In genomic region chr7:66222621-66223091, GRCm38 (mm10) we compare ENCODE assay signal across 11 mouse cellular contexts.
DNase-seq lines count a peak whose midpoint lies in the region; ATAC-seq lines count a peak whose summit lies in the region.
"Had no signal": no experiment of that assay in that cellular context is flagged by ENCODE, and none has a peak within 500 bp of the region (broad histone marks: within the 10 kb centered on the region; RNA-seq: fewer than 3 reads in every experiment).

No protein-coding gene starts in this region.

- H3K27me3 ChIP-seq in liver, embryonic 11.5 days (replicated peaks; ENCODE audit: control insufficient read depth, insufficient read depth, low read length): no peaks in the 10 kb centered on the region
- H3K27me3 ChIP-seq in liver, embryonic 12.5 days (replicated peaks): no peaks in the 10 kb centered on the region
- H3K27me3 ChIP-seq in embryonic facial prominence, embryonic 10.5 days (replicated peaks; ENCODE audit: low read depth, poor library complexity, severe bottlenecking): no peaks in the 10 kb centered on the region
- H3K27me3 ChIP-seq in neural tube, embryonic 13.5 days: no peaks in the 10 kb centered on the region

- no peak overlapping the region for H3K27ac ChIP-seq in liver, embryonic 11.5 days (ENCODE audit: low read depth, low read length)
- H3K27ac ChIP-seq in liver, embryonic 12.5 days: no peak overlapping the region
- H3K27ac ChIP-seq in embryonic facial prominence, embryonic 10.5 days (replicated peaks): peak overlapping the region; percentile 67
- 0 out of 2 replicates have a peak overlapping the region, but pooled peaks have one; percentile 15 for H3K27ac ChIP-seq in neural tube, embryonic 13.5 days (replicated peaks)

- no peaks in the 10 kb centered on the region for H3K36me3 ChIP-seq in liver, embryonic 11.5 days (ENCODE audit: control insufficient read depth, insufficient read depth, low read length)
- no peaks in the 10 kb centered on the region for H3K36me3 ChIP-seq in liver, embryonic 12.5 days
- no peaks in the 10 kb centered on the region for H3K36me3 ChIP-seq in embryonic facial prominence, embryonic 10.5 days (replicated peaks)
- H3K36me3 ChIP-seq in neural tube, embryonic 13.5 days: no peaks in the 10 kb centered on the region

- H3K4me3 ChIP-seq in liver, embryonic 11.5 days (ENCODE audit: low read depth, low read length): no peak overlapping the region
- no peak overlapping the region for H3K4me3 ChIP-seq in liver, embryonic 12.5 days
- no peak overlapping the region for H3K4me3 ChIP-seq in embryonic facial prominence, embryonic 10.5 days
- no peak overlapping the region for H3K4me3 ChIP-seq in neural tube, embryonic 13.5 days

- H3K9me3 ChIP-seq in liver, embryonic 11.5 days (ENCODE audit: control insufficient read depth, low read length): no peaks in the 10 kb centered on the region
- H3K9me3 ChIP-seq in liver, embryonic 12.5 days (replicated peaks): no peaks in the 10 kb centered on the region
- H3K9me3 ChIP-seq in embryonic facial prominence, embryonic 10.5 days: no peaks in the 10 kb centered on the region
- no peaks in the 10 kb centered on the region for H3K9me3 ChIP-seq in neural tube, embryonic 13.5 days

- peak; percentile 28 for DNase-seq in liver, embryonic 11.5 days (ENCODE audit: low spot score)
- DNase-seq in embryonic facial prominence, embryonic 10.5 days (ENCODE audit: low spot score): peak; percentile 51
- DNase-seq in kidney, adult 8-10 months: peak; percentile 66 to 68
- DNase-seq in urinary bladder, postnatal 10 days (ENCODE audit: low spot score): no peak
- DNase-seq in adrenal gland, postnatal 14 days: no peak
- DNase-seq: cerebellum, adult 11 months; gastrocnemius, postnatal 14 days; left cerebral cortex, postnatal 4 days had no signal

- H3K9ac ChIP-seq in liver, embryonic 11.5 days (ENCODE audit: low read depth, low read length): no peak overlapping the region
- H3K9ac ChIP-seq in liver, embryonic 12.5 days: no peak overlapping the region
- no peak overlapping the region for H3K9ac ChIP-seq in neural tube, embryonic 13.5 days

- H3K4me1 ChIP-seq in liver, embryonic 11.5 days (replicated peaks; ENCODE audit: control insufficient read depth, insufficient read depth, low read length): peaks cover 7% of the 10 kb centered on the region; the same call in 1 of the 2 replicates
- H3K4me1 ChIP-seq in liver, embryonic 12.5 days: peaks cover 29% of the 10 kb centered on the region
- peaks cover 33% of the 10 kb centered on the region for H3K4me1 ChIP-seq in embryonic facial prominence, embryonic 10.5 days
- peaks cover 20% of the 10 kb centered on the region for H3K4me1 ChIP-seq in neural tube, embryonic 13.5 days (replicated peaks)

- ATAC-seq in liver, embryonic 11.5 days (replicated peaks; ENCODE audit: low FRiP score): no peak
- ATAC-seq in liver, embryonic 12.5 days: no peak
- ATAC-seq in neural tube, embryonic 13.5 days (ENCODE audit: low read depth): no peak
- no peak for ATAC-seq in megakaryocyte, adult 5-6 weeks (ENCODE audit: poor library complexity, severe bottlenecking)

- 55% methylated on average over 8 of the region's 8 CpGs for WGBS in liver, embryonic 11.5 days
- 59% methylated on average over 8 of the region's 8 CpGs for WGBS in liver, embryonic 12.5 days (ENCODE audit: insufficient replicate concordance)
- 29% methylated on average over 8 of the region's 8 CpGs for WGBS in embryonic facial prominence, embryonic 10.5 days
- 13% methylated on average over 8 of the region's 8 CpGs for WGBS in neural tube, embryonic 13.5 days

- no peak overlapping the region for H3K4me2 ChIP-seq in liver, embryonic 11.5 days
- H3K4me2 ChIP-seq in liver, embryonic 12.5 days: no peak overlapping the region
- H3K4me2 ChIP-seq in neural tube, embryonic 13.5 days: no peak overlapping the region

Comparison
In these comparisons a context has a peak if more than half of its experiments do, and no peak if none do; other contexts are left out.
1. DNase-seq: peak in liver, embryonic 11.5 days (single experiment), embryonic facial prominence, embryonic 10.5 days (single experiment) and kidney, adult 8-10 months (2 of 2); none in urinary bladder, postnatal 10 days (single experiment) and adrenal gland, postnatal 14 days (single experiment).
2. H3K27ac ChIP-seq: peak in embryonic facial prominence, embryonic 10.5 days (single experiment) and neural tube, embryonic 13.5 days (single experiment); none in liver, embryonic 11.5 days (single experiment) and liver, embryonic 12.5 days (single experiment).